Mouse (Mus musculus) kidney, adult 8-10 months (tissue): Measurements from ENCODE around the gene Olfr1428.
A peak's percentile ranks its signal among the peaks of the same experiment; 100 is the strongest.
"Not testable (repeated sequence)": the region's sequence is repeated elsewhere in the genome, so short reads cannot be mapped to it uniquely, and the experiment has no call there.

Experiments
- DNase-seq, 2 experiments: peaks; one replicate each; pipeline ENCODE4 v3.0.0; 2022

The Olfr1428 gene

DNA sequence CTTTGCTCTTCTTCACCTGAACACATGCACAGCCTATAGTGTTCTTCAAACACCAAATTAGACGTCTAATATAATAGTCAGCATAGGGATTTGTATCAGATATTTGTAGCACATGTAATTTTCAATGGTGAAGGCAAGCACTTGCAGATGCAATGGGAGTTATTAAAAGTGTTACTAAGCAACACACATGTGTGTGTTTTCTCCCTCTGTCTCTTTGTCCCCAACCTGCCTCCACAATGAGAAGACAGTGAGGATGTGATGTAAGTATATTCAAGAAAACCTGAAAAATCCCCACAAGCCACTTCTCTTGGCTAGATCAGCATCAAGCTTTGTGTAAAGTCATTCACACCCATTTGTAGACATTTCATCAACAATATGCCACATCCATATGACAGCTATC, at the start of gene Olfr1428:
TSS of gene Olfr1428 (minus strand) at position 101 of the 400 bp plus-strand sequence.
- DNase-seq, result no peak

DNA sequence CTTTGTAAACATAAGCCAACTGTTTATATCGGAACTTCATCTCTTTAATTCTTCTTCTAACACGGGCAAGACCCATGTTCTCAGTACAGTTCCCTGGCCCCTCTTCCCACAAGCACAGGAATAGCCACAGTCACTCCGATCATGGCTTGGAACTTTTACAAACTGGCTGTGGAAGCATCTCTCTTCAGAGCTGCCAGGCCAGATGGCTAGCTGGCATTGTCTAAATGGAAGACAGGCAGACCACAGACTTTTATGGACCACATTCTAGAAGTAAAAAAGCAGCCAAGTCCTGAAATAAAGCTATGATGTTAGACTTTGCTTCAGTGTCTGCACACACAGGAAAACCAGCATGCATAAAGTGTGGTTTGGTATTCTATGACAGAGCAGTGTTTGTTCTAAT, 29.8 kb upstream of the Olfr1428 start:
- DNase-seq, result no peak

- DNase-seq, result no peak
Measured at GRCm38 (mm10) chr19:12143356-12143755, 27.7 kb upstream of the Olfr1428 start.

DNA sequence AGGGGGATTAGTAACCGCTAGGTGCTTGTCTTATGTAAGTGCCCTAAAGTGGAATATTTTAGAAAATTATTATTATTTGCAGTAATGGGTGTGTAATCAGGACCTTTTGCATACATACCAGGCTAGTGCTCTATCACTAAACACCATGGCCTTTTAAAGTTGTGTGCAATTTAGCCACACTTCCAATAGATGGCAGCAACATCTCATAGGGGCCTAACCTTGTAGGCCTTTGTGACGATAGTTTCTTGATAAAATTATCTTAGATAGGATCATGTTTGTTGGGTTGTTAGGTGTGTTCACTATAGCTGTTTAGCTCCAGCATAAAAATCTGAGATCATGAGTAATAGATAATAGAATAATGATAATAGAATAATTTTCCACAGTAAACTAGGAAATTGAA, 18.6 kb upstream of the Olfr1428 start:
- DNase-seq, result peak; percentile 2 to 10

GRCm38 (mm10) chr19:12123103-12123502, 7.4 kb upstream of the Olfr1428 start, which contains the start of gene Olfr76:
Gene Olfr76, minus strand, starts transcription at chr19:12123203.
- no peak for DNase-seq

DNA sequence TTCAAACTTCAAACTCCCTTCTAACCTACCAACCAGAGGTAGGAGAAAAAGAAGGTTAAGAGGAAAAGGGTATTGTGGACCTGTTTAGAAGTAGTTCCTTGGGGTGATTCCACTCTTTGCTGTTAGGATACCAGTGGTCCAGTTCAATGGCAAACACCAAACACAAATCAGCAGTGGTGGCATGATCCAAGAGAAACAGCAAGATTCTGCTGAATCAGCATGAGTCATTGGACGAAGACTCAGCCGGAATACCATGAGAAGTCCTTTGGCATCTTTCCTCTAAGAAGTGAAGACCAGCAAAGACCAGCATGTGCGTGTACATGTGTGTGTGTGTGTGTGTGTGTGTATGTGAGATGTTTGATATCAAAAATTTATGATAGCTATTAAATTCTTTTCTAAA, 767 bp upstream of the Olfr1428 start:
- DNase-seq, result no peak

DNA sequence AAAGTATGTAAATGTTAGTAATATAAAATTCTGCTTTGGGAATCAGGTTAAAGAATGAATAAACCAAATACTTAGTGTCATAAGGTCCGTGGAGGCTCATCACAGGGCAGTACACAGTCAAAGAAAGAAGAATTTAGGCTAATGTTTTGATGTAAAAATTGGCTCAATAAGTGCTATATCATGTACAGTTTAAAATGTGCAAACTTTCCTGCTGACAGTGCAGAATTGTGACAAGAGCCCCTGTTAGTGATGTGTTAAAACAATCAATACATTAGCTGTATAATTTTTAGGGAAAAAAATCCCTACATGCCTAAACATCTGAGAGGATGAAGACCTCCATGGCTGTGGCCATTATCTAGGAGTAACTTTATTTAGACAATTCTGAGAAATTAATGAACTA, 1.9 kb downstream of the Olfr1428 start:
- no peak for DNase-seq

GRCm38 (mm10) chr19:12104541-12104940, 11.2 kb downstream of the Olfr1428 start:
- no peak for DNase-seq

DNA sequence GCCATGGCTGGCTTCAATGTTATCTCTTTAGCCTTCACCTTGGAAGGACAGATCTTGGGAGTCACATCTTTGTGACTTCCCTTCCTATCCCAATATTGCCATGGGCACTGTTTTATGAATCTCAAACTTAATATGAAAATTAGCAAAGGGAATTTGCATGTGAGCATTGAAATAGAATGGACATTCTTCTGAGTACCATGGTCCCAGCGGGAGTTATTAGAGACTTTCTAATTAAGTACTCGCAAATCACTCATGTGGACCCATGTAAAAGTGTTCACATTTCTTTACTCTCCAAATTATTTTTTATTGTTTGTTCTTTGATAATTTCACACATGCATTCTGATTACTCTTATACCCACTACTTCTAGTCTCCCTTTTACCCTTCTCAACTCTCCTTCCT, 12.5 kb downstream of the Olfr1428 start, which contains the start of gene Olfr1427:
TSS of gene Olfr1427 (minus strand) at position 101 of the 400 bp plus-strand sequence.
- DNase-seq, result no peak

DNA sequence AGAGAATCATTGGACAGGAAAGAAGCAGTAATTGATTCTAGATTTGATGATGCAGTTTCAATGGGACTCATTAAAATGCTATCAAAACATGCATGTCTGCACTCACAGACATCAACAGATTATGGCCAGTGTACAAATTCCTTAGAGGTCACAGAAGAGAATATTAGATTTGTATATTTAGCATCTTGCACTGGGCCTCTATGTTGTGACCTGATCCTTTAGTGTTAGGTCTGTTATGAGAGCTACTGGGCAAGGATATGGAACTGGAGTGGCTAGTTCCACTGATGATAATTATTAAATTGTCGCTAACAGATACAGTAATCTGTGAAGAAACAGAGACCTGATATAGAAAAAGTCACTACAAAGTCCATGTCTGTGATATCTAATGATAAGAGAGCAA, 23.8 kb downstream of the Olfr1428 start, which contains the start of gene Olfr1426:
TSS of gene Olfr1426 (minus strand) at position 101 of the 400 bp plus-strand sequence.
- no peak for DNase-seq

- DNase-seq, result not testable (repeated sequence)
Measured at GRCm38 (mm10) chr19:12077631-12078030, 38.1 kb downstream of the Olfr1428 start, which contains the start of gene Olfr1425. Gene Olfr1425, minus strand, starts transcription at chr19:12077731.

GRCm38 (mm10) chr19:12069546-12069945, 46.2 kb downstream of the Olfr1428 start:
- DNase-seq, result peak in 1 of 2 experiments; percentile 13

- not testable (repeated sequence) for DNase-seq
Measured at GRCm38 (mm10) chr19:12067806-12068205, 47.9 kb downstream of the Olfr1428 start.

DNA sequence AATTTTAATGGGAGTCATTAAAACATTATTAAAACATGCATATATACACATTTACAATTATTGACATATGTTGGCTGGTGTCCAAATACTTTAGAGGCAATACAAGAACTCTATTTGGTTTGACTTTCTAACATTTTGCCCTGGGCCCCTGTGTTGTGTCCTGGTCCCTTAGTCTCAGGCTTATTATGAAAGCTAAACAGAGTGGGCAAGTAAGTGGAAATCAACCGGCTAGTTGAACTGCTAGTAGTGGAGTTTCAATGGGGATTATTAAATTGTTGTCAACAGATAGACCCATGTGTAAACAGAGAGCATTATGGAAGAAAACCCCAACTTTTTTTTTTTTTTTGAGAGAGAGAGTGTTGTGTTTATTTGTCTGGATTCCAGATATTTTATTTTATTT, 53.1 kb downstream of the Olfr1428 start, which contains the start of gene Olfr1424:
TSS of gene Olfr1424 (minus strand) at position 101 of the 400 bp plus-strand sequence.
- DNase-seq, result not testable (repeated sequence)
